Mouse (Mus musculus) frontal cortex, adult 2 months (tissue): ENCODE data around the gene Olfr279. TPM values are rescaled to one million over a fixed set of nuclear protein-coding genes. Genes with fewer than 3 reads are reported as not detected.
A peak's percentile ranks its signal among the peaks of the same experiment; 100 is the strongest.

Source experiments
- DNase-seq, 2 experiments: peaks; one replicate each; pipeline ENCODE4 v3.0.0; 2022; ENCODE audit warnings: low spot score in 1 of 2; ENCODE audit errors: extremely low spot score in 1 of 2
- polyA plus RNA-seq: library from polyadenylated mRNA; depleted of rRNA; stranded (reverse); fragments of >200 nt; gene quantifications from 2 replicates; pipeline ENCODE4 v1.2.3, GENCODE M21; 2012; rRNA removed

Olfr279 gene
- 0.29 TPM in 1 of 2 replicates, not detected in the other for polyA plus RNA-seq

DNA sequence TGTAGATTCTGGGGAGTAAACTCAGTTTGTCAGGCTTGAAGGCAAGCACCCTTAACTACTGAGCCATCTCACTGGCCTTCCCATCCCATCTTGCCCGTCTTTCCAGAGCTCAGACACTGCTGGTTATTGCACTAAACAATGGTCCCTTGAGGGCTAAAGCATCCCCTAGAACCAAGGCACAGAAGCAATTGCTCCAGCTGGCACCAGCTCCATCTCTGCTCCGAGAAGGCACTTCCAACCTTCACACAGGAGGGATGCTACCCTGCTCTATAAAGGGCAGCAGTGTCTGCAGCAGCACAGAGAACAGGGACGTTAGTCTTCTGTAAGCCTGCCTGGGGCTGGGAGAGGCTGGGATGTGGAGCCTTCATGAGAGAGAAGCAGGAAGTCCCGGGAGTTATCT lies at the start of gene Olfr279:
Gene Olfr279, plus strand, starts transcription at position 301 of the 400 bp plus-strand sequence.
- DNase-seq, result no peak

DNA sequence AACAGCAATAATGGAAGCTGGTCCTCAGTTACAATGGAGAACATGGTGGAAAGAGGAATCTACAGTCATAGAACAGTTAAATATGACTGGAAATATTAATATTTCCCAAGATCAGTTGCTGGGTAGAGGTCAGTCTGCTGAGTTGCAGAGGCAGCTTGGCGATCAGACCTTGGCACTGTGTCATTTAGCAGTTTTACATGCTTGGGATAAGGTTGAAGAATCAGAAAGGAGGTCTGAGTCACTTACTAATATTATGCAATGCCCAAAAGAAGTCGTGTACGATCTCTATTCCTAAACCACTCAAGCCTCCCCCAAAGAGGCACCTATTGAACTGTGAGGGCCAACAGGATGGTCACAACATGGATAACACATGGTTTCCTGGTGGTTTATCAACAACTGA lies 47.6 kb upstream of the Olfr279 start:
- no peak for DNase-seq

DNA sequence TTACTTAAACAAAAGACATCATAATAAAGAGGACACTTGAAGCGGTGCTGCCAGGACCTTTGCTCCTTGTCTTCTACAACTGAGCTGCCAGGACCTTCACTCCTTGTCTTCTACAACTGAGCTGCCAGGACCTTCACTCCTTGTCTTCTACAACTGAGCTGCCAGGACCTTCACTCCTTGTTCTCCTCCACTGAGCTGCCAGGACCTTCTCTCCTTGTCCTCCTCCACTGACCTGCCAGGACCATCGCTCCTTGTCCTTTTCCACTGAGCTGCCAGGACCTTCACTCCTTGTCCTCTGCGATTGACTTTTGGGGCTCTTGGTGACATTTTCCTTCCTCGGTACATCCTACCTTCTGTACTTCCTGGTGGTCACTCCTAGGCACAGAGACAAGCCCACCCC lies 43.7 kb upstream of the Olfr279 start:
- DNase-seq, result peak in 1 of 2 experiments; percentile 5

DNA sequence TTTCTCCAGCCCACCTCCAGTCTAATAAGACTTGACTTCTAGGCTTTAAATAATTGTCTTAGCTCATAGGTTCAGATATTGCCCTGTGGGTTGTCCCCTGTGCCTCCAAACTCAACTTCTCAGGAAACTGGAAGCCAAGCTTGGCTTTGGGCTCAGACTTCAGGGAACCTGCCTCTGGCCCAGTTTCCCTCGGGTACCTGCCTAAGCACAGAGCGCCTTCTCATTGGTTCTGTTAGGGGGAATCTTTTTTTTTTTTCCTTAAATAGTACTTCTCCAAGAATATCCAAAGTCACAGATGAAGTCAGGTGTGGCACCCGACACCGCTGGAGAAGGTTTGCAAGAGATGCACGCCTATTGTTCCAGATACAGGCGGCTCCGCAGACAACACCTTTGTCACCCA lies 39.9 kb upstream of the Olfr279 start, which contains the start of gene Olfr281:
Gene Olfr281, plus strand, starts transcription at position 301 of the 400 bp plus-strand sequence.
- no peak for DNase-seq

DNA sequence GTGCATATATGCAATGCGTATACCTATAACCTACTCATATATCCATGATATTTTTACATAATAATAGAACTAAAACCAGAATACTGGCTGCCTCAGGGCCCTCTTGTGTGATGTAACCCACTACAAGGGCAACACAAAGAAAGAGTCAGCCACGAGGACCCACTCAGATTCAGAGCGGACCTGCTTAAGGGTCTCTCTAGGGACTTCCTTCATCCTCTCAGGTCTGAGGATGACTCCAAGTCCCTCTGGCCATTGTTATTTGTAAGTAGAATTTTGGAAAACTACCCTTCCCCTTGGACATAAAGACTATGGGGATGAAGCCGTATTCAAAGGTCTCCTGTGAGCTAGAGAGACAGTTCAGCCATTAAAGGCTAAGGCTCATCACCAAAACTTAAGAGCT lies 22.6 kb upstream of the Olfr279 start, which contains the start of gene OR5BS1P:
Gene OR5BS1P, plus strand, starts transcription at position 301 of the 400 bp plus-strand sequence.
- no peak for DNase-seq

DNA sequence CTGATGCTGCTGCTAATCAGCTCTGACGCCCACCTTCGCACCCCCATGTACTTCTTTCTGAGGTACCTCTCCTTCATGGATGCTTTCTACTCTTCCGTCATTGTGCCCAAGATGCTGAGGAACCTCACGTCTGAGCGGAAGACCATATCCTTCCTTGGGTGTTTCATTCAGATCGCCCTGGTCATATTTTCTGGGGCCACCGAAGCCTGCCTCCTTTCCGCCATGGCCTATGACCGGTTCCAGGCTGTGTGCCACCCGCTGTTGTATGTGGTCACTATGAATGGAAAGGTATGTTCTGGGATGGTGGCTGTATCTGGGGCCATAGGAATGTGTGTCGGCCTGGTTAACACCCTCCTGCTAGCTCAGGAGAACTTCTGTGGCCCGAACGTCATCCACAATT lies 20.7 kb upstream of the Olfr279 start:
- no peak for DNase-seq

DNA sequence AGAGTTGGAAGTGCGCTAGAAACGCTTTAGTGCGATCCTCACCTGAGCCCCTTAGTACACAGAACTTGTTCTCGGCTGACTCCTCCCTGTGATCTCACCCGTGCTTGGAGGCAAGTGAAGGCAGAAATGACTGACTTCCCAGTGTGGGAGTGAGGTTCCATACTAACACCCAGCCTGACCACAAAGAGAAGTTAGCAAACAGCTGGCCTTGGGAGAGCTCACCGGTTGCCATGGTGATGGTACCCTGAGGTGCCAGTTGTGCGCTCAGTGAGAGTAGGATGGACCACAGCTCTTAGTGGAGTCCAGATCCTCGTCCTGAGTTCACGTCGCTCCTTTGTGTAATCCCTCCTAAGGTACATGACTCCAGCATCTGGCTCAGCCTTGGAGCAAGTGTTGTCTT lies 17.2 kb upstream of the Olfr279 start:
- no peak for DNase-seq

DNA sequence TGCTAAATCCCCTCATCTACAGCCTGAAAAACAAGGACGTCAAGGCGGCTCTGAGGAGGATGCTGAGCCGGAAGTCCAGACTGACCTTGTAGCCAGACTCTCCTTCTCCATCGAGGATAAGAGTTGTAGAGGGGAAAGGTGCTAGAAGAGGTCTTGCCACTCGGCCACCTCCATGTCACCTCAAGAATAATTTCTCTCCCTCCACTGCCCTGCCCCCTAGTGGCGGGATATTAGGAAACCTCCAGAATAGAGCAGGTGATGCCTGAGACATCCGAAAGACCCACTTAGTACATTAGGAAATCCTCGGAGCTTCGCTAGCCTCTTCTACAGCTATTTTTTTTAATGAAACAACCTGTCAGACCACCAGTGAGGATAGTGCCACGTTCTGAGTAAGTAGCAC lies 16.8 kb upstream of the Olfr279 start:
- peak in 1 of 2 experiments; percentile 54 for DNase-seq

DNA sequence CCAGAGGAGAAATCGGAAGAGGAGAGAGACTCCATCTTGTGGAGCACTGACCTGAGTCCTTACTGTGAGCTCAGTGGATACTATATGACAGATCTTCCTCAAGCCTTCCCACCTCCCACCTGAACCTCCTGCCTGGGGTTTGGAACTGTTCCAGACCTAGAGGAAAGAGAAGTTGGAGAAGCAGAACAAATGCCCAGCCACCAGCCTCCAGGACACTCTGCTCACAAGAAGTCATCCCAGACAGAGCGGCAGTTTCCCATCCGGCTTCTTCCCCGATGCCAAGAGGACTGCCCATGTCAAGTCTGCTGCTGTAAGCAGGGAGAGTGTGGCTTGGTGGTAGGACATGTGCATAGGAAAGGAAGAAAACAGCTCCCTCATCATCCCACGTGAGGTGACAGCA lies 15.9 kb upstream of the Olfr279 start:
- no peak for DNase-seq

DNA sequence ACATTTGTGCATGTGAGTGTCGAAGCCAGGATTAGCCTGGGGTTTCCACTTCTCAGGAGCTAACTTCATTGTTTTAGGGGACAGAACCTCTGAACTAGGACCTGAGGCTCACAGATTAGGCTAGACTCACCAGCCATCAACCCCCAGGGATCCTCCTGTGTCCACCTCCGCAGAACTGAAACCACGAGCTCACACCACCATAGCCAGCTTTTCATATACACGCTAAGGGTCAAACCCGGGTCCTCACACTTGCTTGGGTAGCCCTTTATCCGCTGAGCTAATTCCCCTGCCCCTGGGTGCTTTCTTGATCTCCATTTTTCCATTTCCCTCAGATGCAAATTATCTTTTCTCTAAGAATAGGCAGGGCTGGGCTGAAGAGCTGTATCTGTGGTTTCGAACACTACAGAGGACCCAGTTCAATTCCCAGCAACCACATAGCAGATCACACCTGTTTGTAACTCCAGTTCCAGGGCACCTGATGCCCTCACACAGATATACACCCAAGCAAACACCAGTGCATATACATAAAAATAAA lies 12.6 kb upstream of the Olfr279 start:
- no peak for DNase-seq

DNA sequence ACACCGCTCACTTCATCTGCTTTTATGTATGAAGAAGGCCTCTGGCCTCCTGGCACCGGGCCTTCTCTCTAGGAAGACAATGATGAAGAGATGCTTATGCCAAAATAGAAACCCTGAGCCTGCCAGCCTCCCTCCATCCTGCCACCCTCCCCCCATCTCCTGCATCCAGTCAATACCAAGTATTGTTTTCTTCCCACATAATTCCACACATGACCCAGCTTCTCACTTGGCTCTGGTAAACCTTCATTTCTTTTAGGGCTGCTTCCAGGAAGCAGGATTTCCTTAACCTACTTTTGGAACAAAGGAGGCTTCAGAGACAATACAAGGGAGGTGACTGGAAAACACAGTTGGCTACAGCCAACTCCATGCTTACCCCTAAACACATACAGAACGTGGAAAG lies 9.5 kb upstream of the Olfr279 start, which contains the start of gene Lalba:
Gene Lalba, minus strand, starts transcription at position 21 of the 400 bp plus-strand sequence.
- DNase-seq, result no peak

DNA sequence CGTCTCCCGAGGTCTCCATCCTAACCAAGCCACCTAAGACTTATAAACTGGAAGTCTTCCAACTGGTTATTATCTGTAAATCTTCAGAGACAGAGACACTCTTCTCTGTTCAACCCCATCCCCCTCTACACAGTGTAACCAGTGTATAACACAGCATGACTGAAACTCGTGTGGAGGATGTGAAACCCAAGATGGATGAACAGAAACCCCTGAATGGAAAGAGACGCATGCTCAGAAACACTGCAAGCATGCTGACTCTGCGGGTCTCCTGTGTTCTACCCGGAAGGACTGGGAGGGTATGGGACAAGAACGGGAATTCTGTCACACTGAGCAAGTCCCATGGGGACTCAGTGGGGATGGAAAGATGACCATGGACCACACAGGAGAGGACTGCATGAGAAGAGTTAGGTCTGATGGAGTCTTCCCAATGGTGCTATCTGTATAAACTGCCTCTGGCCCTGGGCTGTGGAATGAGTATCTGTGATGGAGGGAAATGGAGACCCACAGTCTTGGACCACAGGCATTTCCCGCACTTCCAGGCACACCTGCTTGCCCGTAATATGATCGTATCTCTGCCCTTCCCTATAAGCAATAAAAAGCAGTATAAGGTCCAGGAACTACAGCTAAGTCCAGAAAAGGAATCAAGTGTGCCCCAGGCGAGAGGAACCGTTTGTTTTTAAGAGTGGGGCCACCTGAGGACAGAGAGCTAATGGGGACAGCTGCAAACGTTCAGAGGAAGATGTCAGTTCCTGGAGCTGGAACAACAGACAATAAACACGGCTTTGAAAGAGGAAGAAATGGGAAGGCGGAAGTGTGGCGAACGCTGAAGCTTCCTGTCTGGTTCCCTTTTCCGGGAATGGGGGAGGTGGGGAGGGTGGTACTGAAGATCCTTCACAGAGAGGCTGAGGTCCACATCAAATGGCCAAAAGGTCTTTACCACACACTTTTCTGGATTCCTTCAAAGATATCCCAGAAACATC lies 8.0 kb upstream of the Olfr279 start:
- no peak for DNase-seq

DNA sequence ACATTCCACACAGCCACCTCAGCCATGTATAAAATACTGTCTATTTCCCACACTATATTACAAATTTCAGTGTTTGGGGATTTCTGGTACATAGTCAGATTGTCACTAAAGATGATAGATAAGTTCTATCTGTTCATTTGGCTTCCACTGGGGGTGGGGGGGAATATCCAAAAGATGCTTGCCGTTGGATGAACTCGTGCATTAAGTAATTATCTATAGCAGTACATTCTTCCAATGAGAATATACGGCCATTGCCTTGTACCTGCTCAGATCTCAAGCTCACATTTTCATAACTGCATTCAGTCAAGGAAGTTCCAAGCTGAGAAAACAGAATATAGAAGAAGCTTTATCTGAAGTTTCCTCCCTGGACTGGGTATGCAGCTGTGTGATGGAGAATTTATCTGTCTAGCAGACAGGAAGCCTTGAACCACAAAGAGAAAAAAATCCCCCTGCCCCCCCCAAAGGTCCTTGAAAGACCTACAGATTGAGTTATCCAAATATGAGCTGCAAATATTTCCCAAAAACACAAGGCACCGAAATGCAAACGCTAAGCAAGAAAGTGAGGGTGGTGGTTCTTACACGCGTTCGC lies 5.7 kb upstream of the Olfr279 start:
- no peak for DNase-seq

DNA sequence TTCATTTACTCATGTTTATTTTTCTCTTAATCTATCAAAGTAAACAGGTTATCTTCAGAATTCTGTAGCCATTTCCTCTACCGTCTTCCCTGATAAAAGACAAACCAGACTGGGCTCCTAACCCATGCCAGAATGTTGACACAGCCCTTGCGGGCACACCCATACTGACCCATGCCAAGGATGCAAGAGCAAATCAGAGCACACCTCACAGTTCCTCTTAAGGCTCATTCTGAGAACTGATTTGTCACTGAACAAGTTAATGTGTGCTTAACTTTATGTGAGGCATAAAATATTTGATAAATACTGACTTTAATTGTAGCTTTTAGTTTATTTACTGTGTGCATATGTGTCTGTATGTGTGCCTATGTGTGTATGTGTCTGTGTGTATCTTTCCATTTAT lies 870 bp upstream of the Olfr279 start:
- DNase-seq, result no peak

DNA sequence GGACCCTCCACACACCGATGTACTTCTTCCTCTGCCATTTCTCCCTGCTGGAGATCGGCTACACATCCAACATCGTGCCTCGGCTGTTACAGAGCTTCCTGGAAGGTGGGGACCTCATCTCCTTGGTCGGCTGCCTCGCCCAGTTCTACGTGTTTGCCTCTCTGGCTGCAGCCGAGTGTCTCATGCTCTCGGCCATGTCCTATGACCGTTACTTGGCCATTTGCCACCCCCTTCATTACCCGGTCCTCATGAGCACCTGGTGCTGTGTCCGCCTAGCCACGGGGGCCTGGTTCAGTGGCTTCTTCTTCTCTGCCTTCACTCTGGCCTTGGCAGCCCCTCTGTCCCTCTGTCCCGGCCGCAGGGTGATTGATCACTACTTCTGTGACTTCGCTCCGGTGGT lies 5.4 kb downstream of the Olfr279 start:
- DNase-seq, result no peak

DNA sequence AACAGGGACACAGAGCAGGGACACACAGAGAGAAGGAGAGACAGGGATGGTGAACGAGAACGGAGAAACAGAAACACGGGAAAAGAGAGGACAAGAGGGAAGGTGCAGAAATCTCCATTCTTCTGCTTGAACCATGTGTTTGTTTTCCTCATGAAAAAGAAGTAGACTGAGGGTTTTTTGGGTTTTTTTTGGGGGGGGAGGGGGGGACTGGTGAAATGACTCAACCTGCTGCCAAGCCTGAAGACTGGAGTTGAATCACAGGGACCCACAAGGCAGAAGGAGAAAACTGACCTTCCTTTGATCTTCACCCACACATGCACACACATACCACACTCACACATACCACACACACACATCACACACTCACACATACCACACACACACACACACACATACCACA lies 11.1 kb downstream of the Olfr279 start:
- DNase-seq, result no peak

DNA sequence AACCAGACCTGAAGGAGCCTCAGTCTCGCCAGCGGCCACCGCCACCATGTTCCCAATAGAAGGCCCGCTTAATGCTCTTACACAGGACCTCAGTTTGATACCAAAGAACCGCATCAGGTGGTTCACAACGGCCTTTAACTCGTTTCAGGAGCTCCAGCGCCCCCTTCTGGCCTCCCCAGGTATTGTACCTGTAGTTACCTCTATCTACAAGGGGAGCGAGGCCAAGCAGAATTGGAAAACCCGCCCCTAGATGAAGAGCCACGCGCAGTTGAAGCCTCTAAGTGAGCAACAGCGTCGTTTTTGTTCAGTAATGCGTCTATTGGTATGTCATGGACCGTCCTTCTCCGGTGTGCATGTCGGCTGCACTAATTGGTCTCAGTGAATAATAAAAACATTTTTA lies 12.3 kb downstream of the Olfr279 start:
- peak in 1 of 2 experiments; percentile 82 for DNase-seq

DNA sequence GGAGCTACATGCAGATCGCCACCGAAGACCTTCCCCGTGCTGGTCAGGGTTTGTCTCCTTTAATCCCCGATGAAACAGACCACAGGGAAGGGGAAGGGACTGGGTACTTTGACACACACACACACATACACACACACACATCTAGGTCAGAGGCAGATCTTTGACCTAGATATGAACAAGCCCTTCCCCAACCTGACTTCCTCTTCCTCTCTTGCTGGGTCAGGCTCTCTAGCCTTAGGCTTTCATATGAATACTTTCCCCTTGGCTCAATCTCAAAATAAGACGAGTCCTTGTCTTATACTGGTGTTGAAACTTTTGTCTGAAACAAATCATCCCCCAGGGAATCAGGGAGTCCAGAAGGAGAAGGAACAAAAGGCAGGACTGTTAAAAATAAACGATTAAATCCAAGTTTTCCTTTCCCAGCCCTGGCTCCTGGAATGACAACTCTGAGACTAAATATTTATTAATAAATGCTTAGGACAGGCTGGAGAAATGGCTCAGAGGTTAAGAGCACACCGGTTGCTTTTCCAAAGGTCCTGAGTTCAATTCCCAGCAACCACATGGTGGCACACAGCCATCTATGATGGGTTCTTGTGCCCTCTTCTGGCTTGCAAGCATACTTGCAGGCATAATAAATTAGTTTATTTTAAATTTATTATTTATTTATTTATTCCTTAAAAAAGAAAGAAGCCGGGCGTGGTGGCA lies 14.2 kb downstream of the Olfr279 start:
- no peak for DNase-seq

DNA sequence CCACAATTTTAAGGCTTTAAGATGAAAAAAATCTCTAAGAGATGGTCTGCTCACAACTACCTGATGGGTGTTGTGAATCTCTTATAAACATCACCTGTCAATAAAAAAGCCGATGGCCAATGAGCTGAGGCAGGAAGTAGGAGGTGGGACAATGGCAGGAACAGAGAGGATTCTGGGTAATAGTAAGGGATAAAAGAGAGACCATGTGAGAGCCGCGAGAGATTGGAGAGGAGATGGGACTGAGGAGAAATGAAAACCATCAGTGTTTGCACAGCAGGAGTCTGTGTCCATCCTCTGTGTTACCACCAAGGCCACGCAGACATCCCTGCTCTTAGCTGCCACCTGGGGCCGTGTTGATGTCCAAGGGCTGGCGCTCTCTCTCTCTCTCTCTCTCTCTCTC lies 15.1 kb downstream of the Olfr279 start:
- DNase-seq, result no peak

DNA sequence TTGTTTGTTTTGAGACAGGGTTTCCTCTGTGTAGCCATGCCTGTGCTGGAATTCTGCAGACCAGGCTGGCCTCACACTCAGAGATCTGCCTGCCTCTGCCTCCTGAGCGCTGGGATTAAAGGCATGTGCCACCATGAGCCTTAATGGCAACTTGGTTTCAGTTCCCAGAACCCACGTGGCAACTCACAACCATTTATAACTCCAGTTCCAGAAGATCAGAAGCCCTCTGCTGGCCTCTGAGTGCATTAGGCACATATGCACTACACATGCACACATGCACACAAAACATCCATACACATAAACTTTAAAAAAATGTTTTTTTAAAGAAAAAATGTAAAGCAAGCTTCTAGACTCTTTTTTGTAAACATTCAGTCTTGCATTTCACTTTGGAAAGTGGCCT lies 17.2 kb downstream of the Olfr279 start:
- DNase-seq, result no peak
